Mouse (Mus musculus) kidney, adult 18-20 months (tissue): ENCODE data around the gene Fcho2.

Experiments
- DNase-seq: peaks from one replicate; pipeline ENCODE4 v3.0.0; 2021

The Fcho2 gene

GRCm38 (mm10) chr13:98803699-98804098 is 11.6 kb downstream of the Fcho2 start:
- no peak for DNase-seq

- no peak for DNase-seq
Observed at GRCm38 (mm10) chr13:98802957-98803356, 12.3 kb downstream of the Fcho2 start.

- no peak for DNase-seq
Observed at GRCm38 (mm10) chr13:98795511-98795910, 19.7 kb downstream of the Fcho2 start.

- no peak for DNase-seq
Observed at GRCm38 (mm10) chr13:98792864-98793263, 22.4 kb downstream of the Fcho2 start.

GRCm38 (mm10) chr13:98791693-98792092 is 23.6 kb downstream of the Fcho2 start:
- no peak for DNase-seq

GRCm38 (mm10) chr13:98786970-98787685 is 28.1 kb downstream of the Fcho2 start:
- DNase-seq: no peak

- DNase-seq: no peak
Observed at GRCm38 (mm10) chr13:98777959-98778358, 37.3 kb downstream of the Fcho2 start.

GRCm38 (mm10) chr13:98771484-98771883 is 43.8 kb downstream of the Fcho2 start:
- DNase-seq: no peak

- DNase-seq: peak; percentile 71
Observed at GRCm38 (mm10) chr13:98768329-98768728, 46.9 kb downstream of the Fcho2 start.

- no peak for DNase-seq
Observed at GRCm38 (mm10) chr13:98761771-98762170, 53.5 kb downstream of the Fcho2 start.

GRCm38 (mm10) chr13:98755886-98756285 is 59.4 kb downstream of the Fcho2 start:
- DNase-seq: no peak

- DNase-seq: no peak
Observed at GRCm38 (mm10) chr13:98744679-98745078, 70.6 kb downstream of the Fcho2 start.

- no peak for DNase-seq
Observed at GRCm38 (mm10) chr13:98743829-98744228, 71.4 kb downstream of the Fcho2 start.

- no peak for DNase-seq
Observed at GRCm38 (mm10) chr13:98743214-98743613, 72.0 kb downstream of the Fcho2 start.

- no peak for DNase-seq
Observed at GRCm38 (mm10) chr13:98738213-98738612, 77.0 kb downstream of the Fcho2 start.

- no peak for DNase-seq
Observed at GRCm38 (mm10) chr13:98733292-98733691, 82.0 kb downstream of the Fcho2 start.

GRCm38 (mm10) chr13:98729271-98730062 is 85.8 kb downstream of the Fcho2 start:
- no peak for DNase-seq

GRCm38 (mm10) chr13:98726494-98726893 is 88.8 kb downstream of the Fcho2 start:
- DNase-seq: no peak

- no peak for DNase-seq
Observed at GRCm38 (mm10) chr13:98723430-98723829, 91.8 kb downstream of the Fcho2 start.

- DNase-seq: no peak
Observed at GRCm38 (mm10) chr13:98722296-98722695, 93.0 kb downstream of the Fcho2 start.

GRCm38 (mm10) chr13:98716176-98716575 is 99.1 kb downstream of the Fcho2 start:
- DNase-seq: no peak

GRCm38 (mm10) chr13:98715443-98715990 is 99.7 kb downstream of the Fcho2 start:
- no peak for DNase-seq

GRCm38 (mm10) chr13:98710655-98711054 is 104.6 kb downstream of the Fcho2 start:
- no peak for DNase-seq

GRCm38 (mm10) chr13:98710236-98710635 is 105.0 kb downstream of the Fcho2 start:
- DNase-seq: no peak
